Mouse (Mus musculus) embryonic fibroblast, embryonic 13.5 days (primary cell): ENCODE results near the gene Srpx. TPM values are rescaled to one million over a fixed set of nuclear protein-coding genes. Genes with fewer than 3 reads are reported as not detected.

Experiments used
- H3K27ac ChIP-seq: 2 replicates; pipeline ENCODE4 v1.5.1; 2012; ENCODE audit warnings: low read length, control low read depth, inconsistent platforms; ENCODE audit not compliant: insufficient read depth
- H3K4me1 ChIP-seq: 2 replicates; pipeline ENCODE4 v1.6.1; 2011; ENCODE audit warnings: low read length; ENCODE audit not compliant: control insufficient read depth, insufficient read depth
- H3K4me3 ChIP-seq: 2 replicates; pipeline ENCODE4 v1.5.1; 2011; ENCODE audit warnings: mild to moderate bottlenecking, control low read depth, low read length; ENCODE audit not compliant: insufficient read depth
- CTCF ChIP-seq: IDR thresholded peaks from 2 replicates; pipeline ENCODE4 v1.5.1; 2011; ENCODE audit warnings: mild to moderate bottlenecking, control low read depth, low read length, moderate library complexity, borderline replicate concordance; ENCODE audit not compliant: insufficient read depth
- POLR2A ChIP-seq: IDR thresholded peaks from 2 replicates; pipeline ENCODE4 v1.6.1; 2011; ENCODE audit warnings: low read depth, mild to moderate bottlenecking, control low read depth, low read length, moderate library complexity
- polyA plus RNA-seq: library from polyadenylated mRNA; stranded (reverse); fragments of >200 nt; gene quantifications from 2 replicates; pipeline ENCODE4 v1.2.4, GENCODE M21; 2011; ENCODE audit warnings: low read depth; ENCODE audit not compliant: missing spikeins, insufficient read length

The Srpx gene
- polyA plus RNA-seq, 1 experiment = 95.8 TPM

- Histone ChIP-seq H3K27ac (no peak overlapping the region), H3K4me3 (no peak overlapping the region), H3K4me1 (no peaks in the 10 kb centered on the region)
- TF ChIP-seq CTCF = no peak
- no peak for TF ChIP-seq POLR2A
Observed at GRCm38 (mm10) chrX:10073966-10074365, 43.5 kb downstream of the Srpx start.

GRCm38 (mm10) chrX:10071529-10071928, 46.0 kb downstream of the Srpx start:
- no peak for TF ChIP-seq POLR2A
- no peak for TF ChIP-seq CTCF
- H3K4me1 ChIP-seq = no peaks in the 10 kb centered on the region
- no peak overlapping the region for H3K4me3 ChIP-seq
- H3K27ac ChIP-seq = no peak overlapping the region

GRCm38 (mm10) chrX:10070689-10071088, 46.8 kb downstream of the Srpx start:
- H3K27ac ChIP-seq = no peak overlapping the region
- no peak for TF ChIP-seq POLR2A
- TF ChIP-seq CTCF = no peak; the same call in 1 of the 2 replicates
- H3K4me3 ChIP-seq = no peak overlapping the region
- no peaks in the 10 kb centered on the region for H3K4me1 ChIP-seq

- Histone ChIP-seq H3K4me3 (no peak overlapping the region), H3K27ac (no peak overlapping the region), H3K4me1 (no peaks in the 10 kb centered on the region)
- TF ChIP-seq CTCF = no peak
- TF ChIP-seq POLR2A = no peak
Observed at GRCm38 (mm10) chrX:10069405-10069804, 48.1 kb downstream of the Srpx start.

- Histone ChIP-seq H3K4me1 (no peaks in the 10 kb centered on the region), H3K27ac (no peak overlapping the region), H3K4me3 (no peak overlapping the region)
- TF ChIP-seq CTCF = no peak
- TF ChIP-seq POLR2A = no peak
Observed at GRCm38 (mm10) chrX:10063781-10064180, 53.7 kb downstream of the Srpx start.

- Histone ChIP-seq H3K27ac (no peak overlapping the region), H3K4me3 (no peak overlapping the region), H3K4me1 (no peaks in the 10 kb centered on the region)
- TF ChIP-seq CTCF = no peak
- no peak for TF ChIP-seq POLR2A
Observed at GRCm38 (mm10) chrX:10063361-10063760, 54.1 kb downstream of the Srpx start.

- TF ChIP-seq POLR2A (no peak), CTCF (no peak)
- no peak overlapping the region for H3K27ac ChIP-seq
- no peak overlapping the region for H3K4me3 ChIP-seq
- no peaks in the 10 kb centered on the region for H3K4me1 ChIP-seq
Observed at GRCm38 (mm10) chrX:10062201-10062600, 55.3 kb downstream of the Srpx start.

- Histone ChIP-seq H3K4me3 (no peak overlapping the region), H3K27ac (no peak overlapping the region), H3K4me1 (no peaks in the 10 kb centered on the region)
- TF ChIP-seq POLR2A (no peak), CTCF (no peak)
Observed at GRCm38 (mm10) chrX:10034666-10035065, 82.8 kb downstream of the Srpx start.

- TF ChIP-seq POLR2A (no peak), CTCF (no peak)
- Histone ChIP-seq H3K4me1 (no peaks in the 10 kb centered on the region), H3K27ac (no peak overlapping the region), H3K4me3 (no peak overlapping the region)
Observed at GRCm38 (mm10) chrX:10010202-10010601, 107.3 kb downstream of the Srpx start.

- Histone ChIP-seq H3K4me1 (no peaks in the 10 kb centered on the region), H3K27ac (no peak overlapping the region), H3K4me3 (no peak overlapping the region)
- TF ChIP-seq CTCF (no peak), POLR2A (no peak)
Observed at GRCm38 (mm10) chrX:10007675-10008270, 109.7 kb downstream of the Srpx start.
